Mouse (Mus musculus): ENCODE measurements around the gene Micu2. TPM values are rescaled to one million over a fixed set of nuclear protein-coding genes. Genes with fewer than 3 reads are reported as not detected.
A peak's percentile ranks its signal among the peaks of the same experiment; 100 is the strongest.

Gene Micu2
- total and polyA plus RNA-seq, 3 experiments: 22.1 to 77.7 (median 70.3) TPM

DNA sequence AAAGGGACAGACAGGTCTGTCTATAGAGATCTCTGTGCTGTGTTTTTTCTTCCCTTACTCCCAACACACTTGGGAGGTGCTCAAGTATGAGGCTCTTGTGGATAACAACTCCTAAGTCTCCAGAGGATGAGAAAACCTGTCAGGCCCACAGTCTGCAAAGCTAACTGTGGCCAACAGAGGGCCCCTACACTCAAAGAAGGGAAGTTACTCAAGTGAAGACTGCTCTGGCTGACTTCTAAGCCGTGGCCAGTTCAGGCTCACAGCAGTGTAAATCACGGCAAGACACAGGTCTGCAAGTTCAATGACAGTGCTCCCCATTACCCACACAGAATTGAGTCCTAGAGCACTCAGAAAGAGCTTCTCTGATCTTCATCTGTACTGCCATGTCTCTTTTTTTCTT, 48.0 kb downstream of the Micu2 start:
- no peak for DNase-seq
- intact Hi-C loops (cut with DNase I): no loop called here

DNA sequence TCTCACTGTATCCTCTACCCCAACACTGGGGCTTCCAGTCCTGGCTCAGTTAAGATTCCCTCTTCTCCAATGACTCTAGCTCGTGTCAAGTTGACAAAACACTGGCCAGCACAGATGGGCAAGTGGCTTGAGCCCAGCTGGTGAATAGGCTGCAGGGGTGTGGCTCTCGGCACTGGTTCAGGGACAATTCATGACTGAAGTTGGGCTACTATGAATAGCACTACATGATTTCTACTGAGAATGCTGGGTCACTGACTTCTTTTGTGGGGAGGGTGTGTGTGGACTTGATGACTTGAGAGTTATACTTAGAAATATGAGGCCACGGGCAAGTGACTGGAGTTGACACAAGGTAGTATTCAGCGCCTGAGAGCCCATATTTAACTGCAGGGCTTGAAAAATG, 53.2 kb downstream of the Micu2 start:
- H3K36me3 ChIP-seq (ENCODE audit: control insufficient read depth, insufficient read depth, low read length): peaks cover 4% of the 10 kb centered on the region
- peak overlapping the region; percentile 77 for H3K27ac ChIP-seq
- intact Hi-C loops (cut with DNase I): loop anchor here (10.0 kb wide), 1 partner anchor 49 kb away; the partner anchor contains the start of gene Micu2
- H3K4me1 ChIP-seq (ENCODE audit: control insufficient read depth, insufficient read depth, low read length): no peaks in the 10 kb centered on the region; the same call in 1 of the 2 replicates
- peak; percentile 77; the same call in 1 of the 2 replicates for TF ChIP-seq EP300 (IDR thresholded peaks at IDR 0.05; ENCODE audit: insufficient read depth, low read depth, low read length)
- TF ChIP-seq POLR2A (IDR thresholded peaks at IDR 0.05; ENCODE audit: insufficient read depth, low read depth, low read length): no peak
- WGBS: 54% methylated on average over 4 of the region's 4 CpGs
- peak; percentile 64 to 84 for DNase-seq
- no peaks in the 10 kb centered on the region for H3K27me3 ChIP-seq (ENCODE audit: control insufficient read depth, insufficient read depth, low read length)
- H3K79me2 ChIP-seq (replicated peaks; ENCODE audit: control insufficient read depth, insufficient read depth, low read length): no peaks in the 10 kb centered on the region
- H3K4me3 ChIP-seq: no peak overlapping the region
- no peak overlapping the region for H3K9ac ChIP-seq (ENCODE audit: low read depth, low read length)

More for the DNA sequence above, 48.0 kb downstream of the Micu2 start:
- Histone ChIP-seq H3K4me1 (ENCODE audit: control insufficient read depth, insufficient read depth, low read length) (no peaks in the 10 kb centered on the region; the same call in 1 of the 2 replicates), H3K79me2 (replicated peaks; ENCODE audit: control insufficient read depth, insufficient read depth, low read length) (no peaks in the 10 kb centered on the region), H3K4me3 (no peak overlapping the region), H3K27me3 (ENCODE audit: control insufficient read depth, insufficient read depth, low read length) (no peaks in the 10 kb centered on the region), H3K27ac (no peak overlapping the region), H3K9ac (ENCODE audit: low read depth, low read length) (no peak overlapping the region), H3K36me3 (ENCODE audit: control insufficient read depth, insufficient read depth, low read length) (peaks cover 4% of the 10 kb centered on the region)
- WGBS: 27% methylated on average over 2 of the region's 2 CpGs
- TF ChIP-seq EP300 (IDR thresholded peaks at IDR 0.05; ENCODE audit: insufficient read depth, low read depth, low read length): no peak
- TF ChIP-seq CTCF (IDR thresholded peaks at IDR 0.05): peak; percentile 66

DNA sequence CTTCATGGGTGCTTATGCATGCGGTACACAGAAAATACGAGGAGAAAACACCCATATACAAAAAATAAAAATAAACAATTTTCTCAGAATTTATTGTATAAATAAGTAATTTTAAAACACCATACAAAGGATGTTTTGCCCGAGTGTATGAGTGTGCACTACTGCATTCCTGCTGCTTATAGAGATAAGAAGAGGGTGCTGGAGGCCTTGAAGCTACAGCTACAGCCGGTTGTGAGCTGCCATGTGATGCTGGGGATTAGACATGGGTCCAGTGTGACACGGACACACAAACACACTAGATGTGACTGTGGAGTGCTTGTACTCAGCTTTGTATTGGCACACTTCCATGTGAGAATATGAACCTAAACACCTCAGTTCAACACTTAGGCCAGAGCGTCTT, 61.8 kb downstream of the Micu2 start:
- H3K79me2 ChIP-seq (replicated peaks; ENCODE audit: control insufficient read depth, insufficient read depth, low read length): no peaks in the 10 kb centered on the region
- 87% methylated on average over 6 of the region's 6 CpGs for WGBS
- H3K27ac ChIP-seq: no peak overlapping the region
- H3K9ac ChIP-seq (ENCODE audit: low read depth, low read length): no peak overlapping the region
- H3K36me3 ChIP-seq (ENCODE audit: control insufficient read depth, insufficient read depth, low read length): no peaks in the 10 kb centered on the region
- TF ChIP-seq EP300 (IDR thresholded peaks at IDR 0.05; ENCODE audit: insufficient read depth, low read depth, low read length) (no peak), CTCF (IDR thresholded peaks at IDR 0.05) (no peak), POLR2A (IDR thresholded peaks at IDR 0.05; ENCODE audit: insufficient read depth, low read depth, low read length) (no peak)
- no peak for DNase-seq
- no peaks in the 10 kb centered on the region for H3K27me3 ChIP-seq (ENCODE audit: control insufficient read depth, insufficient read depth, low read length)
- H3K4me1 ChIP-seq (ENCODE audit: control insufficient read depth, insufficient read depth, low read length): no peaks in the 10 kb centered on the region
- H3K4me3 ChIP-seq: no peak overlapping the region
- intact Hi-C loops (cut with DNase I): no loop called here

DNA sequence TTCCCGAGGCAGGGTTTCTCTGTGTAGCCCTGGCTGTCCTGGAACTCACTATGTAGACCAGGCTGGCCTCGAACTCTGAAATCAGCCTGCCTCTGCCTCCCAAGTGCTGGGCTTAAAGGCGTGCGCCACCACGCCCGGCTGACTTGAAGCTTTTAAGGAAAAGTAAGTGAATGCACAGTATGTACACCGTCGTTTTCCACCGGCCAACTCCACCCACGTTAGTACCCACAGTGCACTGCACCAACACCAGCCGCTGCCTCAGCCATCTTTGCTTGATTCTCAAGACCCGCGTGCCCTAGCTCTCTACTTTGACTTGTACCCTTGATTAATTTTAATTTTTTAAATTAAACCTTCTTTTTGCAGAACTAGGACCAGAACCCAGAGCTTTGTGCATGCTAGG, 64.4 kb downstream of the Micu2 start:
- Histone ChIP-seq H3K79me2 (replicated peaks; ENCODE audit: control insufficient read depth, insufficient read depth, low read length) (no peaks in the 10 kb centered on the region), H3K9ac (ENCODE audit: low read depth, low read length) (no peak overlapping the region), H3K4me1 (ENCODE audit: control insufficient read depth, insufficient read depth, low read length) (no peaks in the 10 kb centered on the region), H3K36me3 (ENCODE audit: control insufficient read depth, insufficient read depth, low read length) (no peaks in the 10 kb centered on the region), H3K27ac (no peak overlapping the region), H3K27me3 (ENCODE audit: control insufficient read depth, insufficient read depth, low read length) (no peaks in the 10 kb centered on the region), H3K4me3 (no peak overlapping the region)
- TF ChIP-seq EP300 (IDR thresholded peaks at IDR 0.05; ENCODE audit: insufficient read depth, low read depth, low read length) (no peak), POLR2A (IDR thresholded peaks at IDR 0.05; ENCODE audit: insufficient read depth, low read depth, low read length) (no peak), CTCF (IDR thresholded peaks at IDR 0.05) (no peak)
- WGBS: 95% methylated on average over 13 of the region's 13 CpGs
- DNase-seq: no peak
- intact Hi-C loops (cut with DNase I): no loop called here

DNA sequence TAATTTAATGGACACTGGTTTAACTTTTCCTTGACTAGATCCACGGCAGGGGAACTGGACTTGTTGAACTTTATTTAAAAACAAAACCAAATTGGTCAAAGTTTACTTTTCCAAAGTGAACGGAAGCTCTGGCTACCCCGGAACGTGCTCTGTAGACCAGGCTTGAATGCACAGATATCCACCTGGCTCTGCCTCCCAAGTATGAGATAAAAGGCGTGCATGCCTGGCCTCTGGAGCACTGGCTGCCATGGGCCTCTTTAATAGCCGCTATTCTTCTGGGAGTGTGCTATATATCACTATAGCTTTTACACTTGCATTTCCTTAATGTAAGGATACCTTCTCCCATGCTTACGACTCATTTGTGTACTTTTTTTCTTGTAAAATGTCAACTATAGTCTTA, 65.5 kb downstream of the Micu2 start:
- no peak for DNase-seq
- TF ChIP-seq POLR2A (IDR thresholded peaks at IDR 0.05; ENCODE audit: insufficient read depth, low read depth, low read length) (no peak), CTCF (IDR thresholded peaks at IDR 0.05) (no peak)
- Histone ChIP-seq H3K4me3 (no peak overlapping the region), H3K27ac (no peak overlapping the region), H3K4me1 (ENCODE audit: control insufficient read depth, insufficient read depth, low read length) (no peaks in the 10 kb centered on the region), H3K27me3 (ENCODE audit: control insufficient read depth, insufficient read depth, low read length) (no peaks in the 10 kb centered on the region), H3K79me2 (replicated peaks; ENCODE audit: control insufficient read depth, insufficient read depth, low read length) (no peaks in the 10 kb centered on the region), H3K9ac (ENCODE audit: low read depth, low read length) (no peak overlapping the region), H3K36me3 (ENCODE audit: control insufficient read depth, insufficient read depth, low read length) (no peaks in the 10 kb centered on the region)
- intact Hi-C loops (cut with DNase I): no loop called here
- WGBS: 56% methylated on average over 7 of the region's 7 CpGs

DNA sequence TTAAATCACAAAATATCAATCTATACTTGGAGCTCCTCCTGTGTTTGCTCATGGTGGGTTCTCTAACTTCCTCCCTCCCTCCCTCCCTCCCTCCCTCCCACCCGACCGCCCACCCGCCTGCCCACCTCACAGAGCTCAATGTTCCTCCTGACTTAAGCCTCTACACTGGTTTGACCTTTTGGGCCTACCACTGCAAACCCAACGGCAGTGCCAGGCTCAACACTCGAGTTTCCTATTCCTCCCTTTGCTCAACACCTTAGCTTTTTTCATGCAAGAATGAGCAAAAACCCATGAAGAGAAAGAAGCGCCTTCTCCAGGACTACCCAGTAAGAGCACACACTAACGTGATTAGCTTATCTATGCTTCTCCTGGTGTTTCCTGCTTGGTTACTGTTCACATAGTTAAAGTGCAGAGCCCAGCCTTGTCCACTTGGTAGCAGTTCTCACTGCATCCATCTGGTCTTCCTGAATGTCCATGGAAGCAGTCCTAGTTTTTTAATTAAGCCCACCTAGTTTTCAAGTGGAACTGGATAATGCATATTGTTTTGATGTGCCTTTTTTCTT, 66.1 kb downstream of the Micu2 start:
- 59% methylated on average over 7 of the region's 7 CpGs for whole genome bisulfite sequencing

More for the DNA sequence above, 66.1 kb downstream of the Micu2 start:
- intact Hi-C loops (cut with DNase I): no loop called here
- TF ChIP-seq EP300 (IDR thresholded peaks at IDR 0.05; ENCODE audit: insufficient read depth, low read depth, low read length) (no peak), POLR2A (IDR thresholded peaks at IDR 0.05; ENCODE audit: insufficient read depth, low read depth, low read length) (no peak), CTCF (IDR thresholded peaks at IDR 0.05) (no peak)
- no peaks in the 10 kb centered on the region for H3K27me3 ChIP-seq (ENCODE audit: control insufficient read depth, insufficient read depth, low read length)
- no peak overlapping the region for H3K4me3 ChIP-seq
- no peaks in the 10 kb centered on the region for H3K36me3 ChIP-seq (ENCODE audit: control insufficient read depth, insufficient read depth, low read length)
- no peaks in the 10 kb centered on the region for H3K79me2 ChIP-seq (replicated peaks; ENCODE audit: control insufficient read depth, insufficient read depth, low read length)
- H3K4me1 ChIP-seq (ENCODE audit: control insufficient read depth, insufficient read depth, low read length): no peaks in the 10 kb centered on the region
- no peak overlapping the region for H3K27ac ChIP-seq
- H3K9ac ChIP-seq (ENCODE audit: low read depth, low read length): no peak overlapping the region
- no peak for DNase-seq
